Mouse (Mus musculus): ENCODE results near the gene Gm10282. TPM values are rescaled to one million over a fixed set of nuclear protein-coding genes. Genes with fewer than 3 reads are reported as not detected.

Gene Gm10282
- polyA plus RNA-seq, 1 experiment from 2014 or later = 36.9 TPM

GRCm38 (mm10) chr8:72321635-72322441, 16.8 kb upstream of the Gm10282 start:
- Histone ChIP-seq H3K4me1 (peaks cover 28% of the 10 kb centered on the region), H3K27ac (replicated peaks) (no peak overlapping the region), H3K4me3 (no peak overlapping the region), H3K9me3 (no peaks in the 10 kb centered on the region), H3K36me3 (replicated peaks) (no peaks in the 10 kb centered on the region), H3K27me3 (replicated peaks; ENCODE audit: low read depth, poor library complexity, severe bottlenecking) (peaks cover 73% of the 10 kb centered on the region)
- DNase-seq (ENCODE audit: low spot score) = no peak
- WGBS = 92% methylated on average over 20 of the region's 20 CpGs

GRCm38 (mm10) chr8:72320803-72321583, 15.9 kb upstream of the Gm10282 start:
- Histone ChIP-seq H3K27ac (replicated peaks) (no peak overlapping the region), H3K36me3 (replicated peaks) (no peaks in the 10 kb centered on the region), H3K9me3 (no peaks in the 10 kb centered on the region), H3K4me1 (peaks cover 32% of the 10 kb centered on the region), H3K4me3 (peak overlapping the region; percentile 64), H3K27me3 (replicated peaks; ENCODE audit: low read depth, poor library complexity, severe bottlenecking) (peaks cover 73% of the 10 kb centered on the region)
- WGBS = 54% methylated on average over 25 of the region's 25 CpGs
- DNase-seq (ENCODE audit: low spot score) = peak; percentile 18

GRCm38 (mm10) chr8:72319921-72320802, 15.1 kb upstream of the Gm10282 start:
- WGBS = 8% methylated on average over 55 of the region's 55 CpGs
- Histone ChIP-seq H3K36me3 (replicated peaks) (no peaks in the 10 kb centered on the region), H3K4me3 (peak overlapping the region; percentile 64), H3K27me3 (replicated peaks; ENCODE audit: low read depth, poor library complexity, severe bottlenecking) (peaks cover 73% of the 10 kb centered on the region), H3K27ac (replicated peaks) (peak overlapping the region; percentile 49), H3K9me3 (no peaks in the 10 kb centered on the region), H3K4me1 (peaks cover 33% of the 10 kb centered on the region)
- peak; percentile 37 for DNase-seq (ENCODE audit: low spot score)

GRCm38 (mm10) chr8:72319397-72319796, 14.3 kb upstream of the Gm10282 start:
- peaks cover 33% of the 10 kb centered on the region for H3K4me1 ChIP-seq
- 1% methylated on average over 48 of the region's 48 CpGs for WGBS
- H3K27ac ChIP-seq (replicated peaks) = peak overlapping the region; percentile 49
- H3K27me3 ChIP-seq (replicated peaks; ENCODE audit: low read depth, poor library complexity, severe bottlenecking) = peaks cover 70% of the 10 kb centered on the region
- DNase-seq (ENCODE audit: low spot score) = peak; percentile 55
- H3K9me3 ChIP-seq = no peaks in the 10 kb centered on the region
- H3K4me3 ChIP-seq = peak overlapping the region; percentile 64
- H3K36me3 ChIP-seq (replicated peaks) = no peaks in the 10 kb centered on the region

- H3K27ac ChIP-seq (replicated peaks) = peak within 1 kb of the TSS; percentile 49
- under 1% methylated on average over 46 of the region's 46 CpGs for WGBS
- H3K9me3 ChIP-seq = no peaks in the 10 kb centered on the region
- no peaks in the 10 kb centered on the region for H3K36me3 ChIP-seq (replicated peaks)
- H3K4me1 ChIP-seq = peaks cover 33% of the 10 kb centered on the region
- H3K4me3 ChIP-seq = peak within 1 kb of the TSS; percentile 64
- H3K27me3 ChIP-seq (replicated peaks; ENCODE audit: low read depth, poor library complexity, severe bottlenecking) = peaks cover 65% of the 10 kb centered on the region
- peak; percentile 95 for DNase-seq (ENCODE audit: low spot score)
Observed at GRCm38 (mm10) chr8:72318801-72319322, 13.8 kb upstream of the Gm10282 start, which contains the start of gene Klf2. TSS of gene Klf2 (plus strand) at chr8:72319033.

- 43% methylated on average over 5 of the region's 5 CpGs for WGBS
- no peak for DNase-seq (ENCODE audit: low spot score)
- Histone ChIP-seq H3K9me3 (no peaks in the 10 kb centered on the region), H3K4me3 (no peak overlapping the region), H3K4me1 (peaks cover 33% of the 10 kb centered on the region), H3K27ac (replicated peaks) (no peak overlapping the region), H3K27me3 (replicated peaks; ENCODE audit: low read depth, poor library complexity, severe bottlenecking) (peaks cover 55% of the 10 kb centered on the region), H3K36me3 (replicated peaks) (no peaks in the 10 kb centered on the region)
Observed at GRCm38 (mm10) chr8:72317741-72318301, 12.8 kb upstream of the Gm10282 start.

GRCm38 (mm10) chr8:72316053-72316695, 11.1 kb upstream of the Gm10282 start:
- H3K27me3 ChIP-seq (replicated peaks; ENCODE audit: low read depth, poor library complexity, severe bottlenecking) = peaks cover 39% of the 10 kb centered on the region
- WGBS = 25% methylated on average over 10 of the region's 10 CpGs
- DNase-seq (ENCODE audit: low spot score) = no peak
- H3K27ac ChIP-seq (replicated peaks) = no peak overlapping the region
- H3K4me3 ChIP-seq = no peak overlapping the region
- peaks cover 33% of the 10 kb centered on the region for H3K4me1 ChIP-seq
- no peaks in the 10 kb centered on the region for H3K9me3 ChIP-seq
- no peaks in the 10 kb centered on the region for H3K36me3 ChIP-seq (replicated peaks)

GRCm38 (mm10) chr8:72312926-72313518, 8.0 kb upstream of the Gm10282 start:
- no peaks in the 10 kb centered on the region for H3K9me3 ChIP-seq
- H3K4me3 ChIP-seq = no peak overlapping the region
- no peak for DNase-seq (ENCODE audit: low spot score)
- 72% methylated on average over 3 of the region's 3 CpGs for WGBS
- no peak overlapping the region for H3K27ac ChIP-seq (replicated peaks)
- H3K4me1 ChIP-seq = peaks cover 11% of the 10 kb centered on the region
- H3K27me3 ChIP-seq (replicated peaks; ENCODE audit: low read depth, poor library complexity, severe bottlenecking) = peaks cover 8% of the 10 kb centered on the region
- H3K36me3 ChIP-seq (replicated peaks) = no peaks in the 10 kb centered on the region

- H3K4me3 ChIP-seq = no peak overlapping the region
- no peak overlapping the region for H3K27ac ChIP-seq (replicated peaks)
- DNase-seq (ENCODE audit: low spot score) = no peak
- no peaks in the 10 kb centered on the region for H3K36me3 ChIP-seq (replicated peaks)
- 53% methylated on average over 8 of the region's 8 CpGs for WGBS
- 0 out of 2 replicates have a peak, but pooled peaks cover under 1% of the 10 kb centered on the region for H3K4me1 ChIP-seq
- no peaks in the 10 kb centered on the region for H3K9me3 ChIP-seq
- no peaks in the 10 kb centered on the region for H3K27me3 ChIP-seq (replicated peaks; ENCODE audit: low read depth, poor library complexity, severe bottlenecking)
Observed at GRCm38 (mm10) chr8:72310849-72311506, 5.9 kb upstream of the Gm10282 start.

GRCm38 (mm10) chr8:72308276-72308675, 3.2 kb upstream of the Gm10282 start:
- H3K4me1 ChIP-seq = no peaks in the 10 kb centered on the region
- no peaks in the 10 kb centered on the region for H3K36me3 ChIP-seq (replicated peaks)
- no peak for DNase-seq (ENCODE audit: low spot score)
- WGBS = 81% methylated on average over 6 of the region's 6 CpGs
- no peak overlapping the region for H3K27ac ChIP-seq (replicated peaks)
- H3K4me3 ChIP-seq = no peak overlapping the region
- H3K27me3 ChIP-seq (replicated peaks; ENCODE audit: low read depth, poor library complexity, severe bottlenecking) = no peaks in the 10 kb centered on the region
- no peaks in the 10 kb centered on the region for H3K9me3 ChIP-seq

GRCm38 (mm10) chr8:72306913-72307312, 1.9 kb upstream of the Gm10282 start:
- WGBS = 86% methylated on average over 5 of the region's 5 CpGs
- Histone ChIP-seq H3K27ac (replicated peaks) (no peak overlapping the region), H3K27me3 (replicated peaks; ENCODE audit: low read depth, poor library complexity, severe bottlenecking) (no peaks in the 10 kb centered on the region), H3K4me3 (no peak overlapping the region), H3K9me3 (no peaks in the 10 kb centered on the region), H3K4me1 (no peaks in the 10 kb centered on the region), H3K36me3 (replicated peaks) (no peaks in the 10 kb centered on the region)
- no peak for DNase-seq (ENCODE audit: low spot score)

Data from embryonic facial prominence, embryonic 10.5 days (tissue).